In the genomic region with DNA sequence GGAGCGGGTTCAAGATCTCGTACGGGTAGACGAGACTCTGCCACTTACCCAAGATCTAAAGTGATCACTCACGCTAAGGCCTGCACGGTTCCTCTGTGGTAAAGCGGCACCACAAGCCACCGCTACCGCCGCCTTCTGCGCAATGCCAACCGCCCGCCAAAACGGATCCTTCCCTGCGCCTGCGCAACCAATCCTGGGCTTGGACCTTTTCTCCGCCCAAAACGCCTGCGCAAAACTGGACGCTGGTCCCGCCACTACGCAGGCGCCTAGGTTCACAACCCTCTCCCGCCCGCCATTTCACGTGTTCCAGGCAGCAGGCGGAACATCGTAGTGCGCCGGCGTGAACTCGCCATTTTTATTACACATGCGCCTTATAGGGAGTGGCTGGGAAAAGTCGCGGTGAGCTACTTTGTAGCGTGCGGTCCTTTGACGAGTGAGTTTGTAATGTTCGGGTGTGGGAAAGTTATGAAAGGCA, we compare ENCODE assay signal across 8 mouse cellular contexts. TPM values are rescaled to one million over a fixed set of nuclear protein-coding genes. Genes with fewer than 3 reads are reported as not detected.
DNase-seq lines count a peak whose midpoint lies in the region; ATAC-seq and TF ChIP-seq lines count a peak whose summit lies in the region.

A gene (minus strand): TSS at position 132 of the 475 bp plus-strand sequence.

- H3K36me3 ChIP-seq in ES-E14 (ENCODE audit: control insufficient read depth, insufficient read depth, low read length, poor library complexity, severe bottlenecking): peaks cover 34% of the 10 kb centered on the region
- peaks cover 20% of the 10 kb centered on the region for H3K36me3 ChIP-seq in forebrain, embryonic 16.5 days (ENCODE audit: control insufficient read depth, insufficient read depth)
- peaks cover 50% of the 10 kb centered on the region for H3K36me3 ChIP-seq in lung, embryonic 14.5 days (ENCODE audit: insufficient read depth)
- peaks cover 28% of the 10 kb centered on the region for H3K36me3 ChIP-seq in thymus, adult 2 months (ENCODE audit: control insufficient read depth, insufficient read depth, low read length)

- in situ Hi-C loops in ES-E14 (cut with MboI; ENCODE audit: low sequenced_read_pairs in 2 of 2, unreplicated experiment in 2 of 2): no loop called here

- peak; percentile 91 for ATAC-seq in forebrain, embryonic 16.5 days
- ATAC-seq in lung, embryonic 14.5 days (ENCODE audit: insufficient read depth): peak; percentile 94

- peak within 1 kb of the TSS; percentile 81 for H3K4me2 ChIP-seq in forebrain, embryonic 16.5 days (ENCODE audit: low read length)
- peak within 1 kb of the TSS; percentile 82 for H3K4me2 ChIP-seq in lung, embryonic 14.5 days

- WGBS in forebrain, embryonic 16.5 days: under 1% methylated on average over 39 of the region's 39 CpGs
- WGBS in lung, embryonic 14.5 days: under 1% methylated on average over 39 of the region's 39 CpGs
- under 1% methylated on average over 39 of the region's 39 CpGs for WGBS in olfactory bulb, adult 2 months
- under 1% methylated on average over 39 of the region's 39 CpGs for WGBS in thymus, adult 2 months

- peaks cover 4% of the 10 kb centered on the region in 2 experiments; a peak in 3 of 4 replicates for H3K4me1 ChIP-seq in ES-E14 (ENCODE audit: control insufficient read depth in 2 of 2, insufficient read depth in 2 of 2, low read length in 2 of 2, poor library complexity in 1 of 2)
- H3K4me1 ChIP-seq in forebrain, embryonic 16.5 days (replicated peaks; ENCODE audit: control insufficient read depth, insufficient read depth, low read length): peaks cover 35% of the 10 kb centered on the region
- peaks cover 13% of the 10 kb centered on the region; the same call in 1 of the 2 replicates for H3K4me1 ChIP-seq in lung, embryonic 14.5 days (ENCODE audit: insufficient read depth)
- peaks cover 8% of the 10 kb centered on the region for H3K4me1 ChIP-seq in olfactory bulb, adult 2 months (ENCODE audit: control insufficient read depth, insufficient read depth, low read length)
- peaks cover 8% of the 10 kb centered on the region for H3K4me1 ChIP-seq in thymus, adult 2 months (replicated peaks; ENCODE audit: control insufficient read depth, insufficient read depth, low read length)

- peak within 1 kb of the TSS; percentile 99 for H3K9ac ChIP-seq in ES-E14 (ENCODE audit: insufficient read depth, low read depth, low read length, poor library complexity, severe bottlenecking)
- H3K9ac ChIP-seq in forebrain, embryonic 16.5 days (replicated peaks; ENCODE audit: low read depth, low read length): peak within 1 kb of the TSS; percentile 71
- peak within 1 kb of the TSS; percentile 80 for H3K9ac ChIP-seq in lung, embryonic 14.5 days

- no peaks in the 10 kb centered on the region for H3K27me3 ChIP-seq in forebrain, embryonic 16.5 days (replicated peaks; ENCODE audit: control insufficient read depth, insufficient read depth, low read length)
- H3K27me3 ChIP-seq in lung, embryonic 14.5 days (ENCODE audit: insufficient read depth, low read length): no peaks in the 10 kb centered on the region
- H3K27me3 ChIP-seq in thymus, adult 2 months (ENCODE audit: control insufficient read depth, insufficient read depth, low read length): no peaks in the 10 kb centered on the region

- no peaks in the 10 kb centered on the region for H3K9me3 ChIP-seq in ES-E14 (ENCODE audit: control insufficient read depth, insufficient read depth, low read depth, low read length)
- H3K9me3 ChIP-seq in forebrain, embryonic 16.5 days (ENCODE audit: control insufficient read depth, low read length): no peaks in the 10 kb centered on the region
- no peaks in the 10 kb centered on the region for H3K9me3 ChIP-seq in lung, embryonic 14.5 days (ENCODE audit: low read depth, low read length)

- peak; percentile 93 for DNase-seq in ES-E14 (ENCODE audit: low read depth, low spot score)
- DNase-seq in cerebellum, adult 18-20 months: peak; percentile 97 to 99
- DNase-seq in heart, postnatal 36 days: peak; percentile 97
- DNase-seq in layer of hippocampus, adult 2 months (ENCODE audit: low spot score in 2 of 2): peak; percentile 97 to 98
- peak; percentile 99 for DNase-seq in lung, embryonic 14.5 days
- DNase-seq in thymus, adult 2 months: peak; percentile 95

- H3K4me3 ChIP-seq in ES-E14 (ENCODE audit: insufficient read depth in 1 of 2, low read depth in 1 of 2, low read length in 2 of 2, poor library complexity in 1 of 2, severe bottlenecking in 1 of 2): peak within 1 kb of the TSS; percentile 93 to 94
- peak within 1 kb of the TSS; percentile 72 for H3K4me3 ChIP-seq in forebrain, embryonic 16.5 days (replicated peaks; ENCODE audit: low read length)
- H3K4me3 ChIP-seq in layer of hippocampus, adult 2 months: peak within 1 kb of the TSS; percentile 94
- H3K4me3 ChIP-seq in lung, embryonic 14.5 days (ENCODE audit: low read depth, low read length): peak within 1 kb of the TSS; percentile 60
- peak within 1 kb of the TSS; percentile 73 for H3K4me3 ChIP-seq in olfactory bulb, adult 2 months (ENCODE audit: insufficient read depth, low read depth, low read length)
- H3K4me3 ChIP-seq in thymus, adult 2 months (ENCODE audit: control insufficient read depth, insufficient read depth, low read length): peak within 1 kb of the TSS; percentile 84

- no peak for TF ChIP-seq CTCF in layer of hippocampus, adult 2 months (conservative IDR thresholded peaks at IDR 0.05)
- no peak for TF ChIP-seq CTCF in lung, embryonic 14.5 days (IDR thresholded peaks at IDR 0.05; ENCODE audit: low read depth)
- no peak for TF ChIP-seq CTCF in olfactory bulb, adult 2 months (IDR thresholded peaks at IDR 0.05; ENCODE audit: insufficient read depth, low read depth, low read length)
- TF ChIP-seq CTCF in thymus, adult 2 months (IDR thresholded peaks at IDR 0.05; ENCODE audit: borderline replicate concordance, control insufficient read depth, extremely low read depth, insufficient read depth, low read length, poor library complexity): no peak

- H3K27ac ChIP-seq in ES-E14 (ENCODE audit: insufficient read depth, low read depth, low read length, poor library complexity, severe bottlenecking): peak within 1 kb of the TSS; percentile 97
- peak within 1 kb of the TSS; percentile 95 for H3K27ac ChIP-seq in forebrain, embryonic 16.5 days (ENCODE audit: low read length)
- H3K27ac ChIP-seq in layer of hippocampus, adult 2 months: peak within 1 kb of the TSS; percentile 97
- peak within 1 kb of the TSS; percentile 93 for H3K27ac ChIP-seq in lung, embryonic 14.5 days (ENCODE audit: low read depth)
- H3K27ac ChIP-seq in olfactory bulb, adult 2 months (ENCODE audit: insufficient read depth, low read depth, low read length): peak within 1 kb of the TSS; percentile 98
- peak within 1 kb of the TSS; percentile 93 for H3K27ac ChIP-seq in thymus, adult 2 months (ENCODE audit: control insufficient read depth, insufficient read depth, low read length)

- intact Hi-C loops in heart, postnatal 36 days (cut with DNase I): loop anchor here (2.0 kb wide), 3 partner anchors 25 to 65 kb away; a partner anchor contains a TSS

- TF ChIP-seq POLR2A in olfactory bulb, adult 2 months (IDR thresholded peaks at IDR 0.05; ENCODE audit: insufficient read depth, low read depth, low read length): peak; percentile 84
- TF ChIP-seq POLR2A in thymus, adult 2 months (IDR thresholded peaks at IDR 0.05; ENCODE audit: control insufficient read depth, extremely low read depth, insufficient read depth, low read length, poor library complexity): peak; percentile 57; the same call in 1 of the 2 replicates

TF ChIP-seq in ES-E14, 5 proteins besides CTCF, POLR2A, EP300 and RAD21:
- no peak for TF ChIP-seq CHD2 (IDR thresholded peaks at IDR 0.05; ENCODE audit: low read depth, low read length)
- TF ChIP-seq MAFK (IDR thresholded peaks at IDR 0.05; ENCODE audit: insufficient read depth, low read depth, low read length): no peak
- TF ChIP-seq HCFC1 (IDR thresholded peaks at IDR 0.05; ENCODE audit: borderline replicate concordance, insufficient read depth, low read length): no peak
- TF ChIP-seq ZC3H11A (IDR thresholded peaks at IDR 0.05; ENCODE audit: borderline replicate concordance, low read depth, low read length): no peak
- TF ChIP-seq ZNF384 (IDR thresholded peaks at IDR 0.05; ENCODE audit: low read depth, low read length): no peak; the same call in 1 of the 2 replicates

RNA-seq across cellular contexts. Expression of the gene that starts here (rescaled TPM):
- total RNA-seq in ES-E14 (2012; rRNA removed): 190 and 226 TPM in 2 replicates
- polyA plus RNA-seq in forebrain, embryonic 16.5 days (2015; fragmentation: Nextera tagmentation; extraction: Ambion mirVana): 132 and 139 TPM in 2 replicates
- 10 to 100 TPM; 54.2 to 58.7 TPM for total RNA-seq in heart, postnatal 36 days (2021)
- 100 to 1,000 TPM; 179 to 187 TPM for total RNA-seq in layer of hippocampus, adult 2 months (2021)
- 144 and 151 TPM in 2 replicates for polyA plus RNA-seq in lung, embryonic 14.5 days (2014; fragmentation: Nextera tagmentation; extraction: Ambion mirVana)
- polyA plus RNA-seq in olfactory bulb, adult 2 months (2012; ENCODE audit: insufficient read depth, insufficient read length, low replicate concordance, missing spikeins): 111 and 221 TPM in 2 replicates
- 34.2 and 37.0 TPM in 2 replicates for polyA plus RNA-seq in thymus, adult 2 months (2012; rRNA removed)

Comparison
In these comparisons a context has a peak if more than half of its experiments do, and no peak if none do; other contexts are left out.
1. Peak in every context shown above with its lines: DNase-seq, ATAC-seq, H3K4me3 ChIP-seq and H3K27ac ChIP-seq.